Mouse (Mus musculus) urinary bladder, postnatal 14 days (tissue): ENCODE results near the gene Rnf208.

Source experiments
- DNase-seq: peaks from one replicate; pipeline ENCODE4 v3.0.0; 2021; ENCODE audit warnings: low spot score

The Rnf208 gene

GRCm38 (mm10) chr2:25242101-25242506 lies at the start of gene Rnf208, which contains the start of gene Cysrt1:
Gene Rnf208 (plus strand): TSS chr2:25242255.
Gene Cysrt1 (minus strand): TSS chr2:25242452.
- no peak for DNase-seq

GRCm38 (mm10) chr2:25193330-25193770 lies 48.7 kb upstream of the Rnf208 start:
- DNase-seq: peak; percentile 85

GRCm38 (mm10) chr2:25194006-25194405 lies 48.0 kb upstream of the Rnf208 start:
- DNase-seq: no peak

GRCm38 (mm10) chr2:25194486-25195171 lies 47.4 kb upstream of the Rnf208 start:
- no peak for DNase-seq

- DNase-seq: peak; percentile 80
These were observed 46.6 kb upstream of the Rnf208 start for GRCm38 (mm10) chr2:25195211-25196156.

- DNase-seq: peak; percentile 82
These were observed 45.7 kb upstream of the Rnf208 start, which contains the start of gene Tor4a for GRCm38 (mm10) chr2:25196172-25196954. Gene Tor4a (minus strand): TSS chr2:25196886.

- DNase-seq: peak; percentile 51
These were observed 44.9 kb upstream of the Rnf208 start for GRCm38 (mm10) chr2:25197191-25197590.

- DNase-seq: no peak
These were observed 44.1 kb upstream of the Rnf208 start for GRCm38 (mm10) chr2:25197946-25198345.

GRCm38 (mm10) chr2:25200631-25201030 lies 41.4 kb upstream of the Rnf208 start:
- DNase-seq: no peak

- DNase-seq: no peak
These were observed 38.3 kb upstream of the Rnf208 start for GRCm38 (mm10) chr2:25203631-25204214.

- DNase-seq: no peak
These were observed 34.5 kb upstream of the Rnf208 start for GRCm38 (mm10) chr2:25207593-25207992.

GRCm38 (mm10) chr2:25210686-25211085 lies 31.4 kb upstream of the Rnf208 start:
- no peak for DNase-seq

GRCm38 (mm10) chr2:25211121-25211670 lies 30.9 kb upstream of the Rnf208 start, which contains the start of gene Nelfb:
Gene Nelfb (minus strand): TSS chr2:25211489.
- peak; percentile 92 for DNase-seq

GRCm38 (mm10) chr2:25213266-25213865 lies 28.7 kb upstream of the Rnf208 start:
- DNase-seq: no peak

- DNase-seq: no peak
These were observed 27.6 kb upstream of the Rnf208 start, which contains the start of gene Stpg3 for GRCm38 (mm10) chr2:25214444-25214843. Gene Stpg3 (minus strand): TSS chr2:25214637.

- DNase-seq: no peak
These were observed 24.4 kb upstream of the Rnf208 start for GRCm38 (mm10) chr2:25217666-25218065.

- DNase-seq: no peak
These were observed 23.6 kb upstream of the Rnf208 start, which contains the start of gene Fam166a for GRCm38 (mm10) chr2:25218445-25218844. Gene Fam166a (plus strand): TSS chr2:25218745.

GRCm38 (mm10) chr2:25221331-25221772 lies 20.7 kb upstream of the Rnf208 start:
- DNase-seq: no peak

GRCm38 (mm10) chr2:25223681-25224491 lies 18.2 kb upstream of the Rnf208 start:
- peak; percentile 90 for DNase-seq

GRCm38 (mm10) chr2:25224492-25224765 lies 17.6 kb upstream of the Rnf208 start, which contains the start of gene Tubb4b:
Gene Tubb4b (minus strand): TSS chr2:25224702.
- DNase-seq: no peak
